Mouse (Mus musculus): ENCODE measurements at regions not wholly inside any gene's neighbourhood (a gene's known extent, or its start where the extent isn't known, plus 50 kb on each side); places are given as distances from the start of the nearest gene placed in this dataset.

GRCm38 (mm10) chr5:35162607-35163006 is 57.0 kb upstream of the Lrpap1 start:
- 90% methylated on average over 4 of the region's 4 CpGs for WGBS

GRCm38 (mm10) chr5:35162120-35162519 is 56.6 kb upstream of the Lrpap1 start:
- no peak for ATAC-seq (ENCODE audit: insufficient read depth)
- no peaks in the 10 kb centered on the region for H3K36me3 ChIP-seq (ENCODE audit: insufficient read depth)
- no peak for TF ChIP-seq CTCF (IDR thresholded peaks at IDR 0.05; ENCODE audit: low read depth)
- no peaks in the 10 kb centered on the region for H3K9me3 ChIP-seq (ENCODE audit: low read depth, low read length)
- WGBS = 91% methylated on average over 3 of the region's 3 CpGs
- peaks cover 13% of the 10 kb centered on the region for H3K4me1 ChIP-seq (ENCODE audit: insufficient read depth)
- H3K27me3 ChIP-seq (ENCODE audit: insufficient read depth, low read length) = no peaks in the 10 kb centered on the region
- no peak overlapping the region for H3K4me2 ChIP-seq
- no peak for DNase-seq
- H3K4me3 ChIP-seq (ENCODE audit: low read depth, low read length) = no peak overlapping the region
- no peak overlapping the region for H3K27ac ChIP-seq (ENCODE audit: low read depth)
- H3K9ac ChIP-seq = no peak overlapping the region

More at GRCm38 (mm10) chr5:35162607-35163006, 57.0 kb upstream of the Lrpap1 start:
- Histone ChIP-seq H3K4me1 (ENCODE audit: insufficient read depth) (peaks cover 13% of the 10 kb centered on the region), H3K9ac (no peak overlapping the region), H3K4me2 (no peak overlapping the region), H3K4me3 (ENCODE audit: low read depth, low read length) (no peak overlapping the region), H3K9me3 (ENCODE audit: low read depth, low read length) (no peaks in the 10 kb centered on the region), H3K27me3 (ENCODE audit: insufficient read depth, low read length) (no peaks in the 10 kb centered on the region), H3K36me3 (ENCODE audit: insufficient read depth) (no peaks in the 10 kb centered on the region), H3K27ac (ENCODE audit: low read depth) (no peak overlapping the region)
- DNase-seq (no peak), ATAC-seq (ENCODE audit: insufficient read depth) (no peak)
- no peak for TF ChIP-seq CTCF (IDR thresholded peaks at IDR 0.05; ENCODE audit: low read depth)

- H3K4me2 ChIP-seq = no peak overlapping the region
- no peak for TF ChIP-seq CTCF (IDR thresholded peaks at IDR 0.05; ENCODE audit: low read depth)
- H3K4me3 ChIP-seq (ENCODE audit: low read depth, low read length) = peak overlapping the region; percentile 1; the same call in 1 of the 2 replicates
- DNase-seq (peak; percentile 19), ATAC-seq (ENCODE audit: insufficient read depth) (no peak)
- 64% methylated on average over 5 of the region's 5 CpGs for WGBS
- no peak overlapping the region; the same call in 1 of the 2 replicates for H3K9ac ChIP-seq
- no peak overlapping the region for H3K27ac ChIP-seq (ENCODE audit: low read depth)
- H3K4me1 ChIP-seq (ENCODE audit: insufficient read depth) = peaks cover 13% of the 10 kb centered on the region
- no peaks in the 10 kb centered on the region for H3K27me3 ChIP-seq (ENCODE audit: insufficient read depth, low read length)
- no peaks in the 10 kb centered on the region for H3K36me3 ChIP-seq (ENCODE audit: insufficient read depth)
- H3K9me3 ChIP-seq (ENCODE audit: low read depth, low read length) = no peaks in the 10 kb centered on the region
These were observed 55.6 kb upstream of the Lrpap1 start for GRCm38 (mm10) chr5:35160929-35161815.

DNA sequence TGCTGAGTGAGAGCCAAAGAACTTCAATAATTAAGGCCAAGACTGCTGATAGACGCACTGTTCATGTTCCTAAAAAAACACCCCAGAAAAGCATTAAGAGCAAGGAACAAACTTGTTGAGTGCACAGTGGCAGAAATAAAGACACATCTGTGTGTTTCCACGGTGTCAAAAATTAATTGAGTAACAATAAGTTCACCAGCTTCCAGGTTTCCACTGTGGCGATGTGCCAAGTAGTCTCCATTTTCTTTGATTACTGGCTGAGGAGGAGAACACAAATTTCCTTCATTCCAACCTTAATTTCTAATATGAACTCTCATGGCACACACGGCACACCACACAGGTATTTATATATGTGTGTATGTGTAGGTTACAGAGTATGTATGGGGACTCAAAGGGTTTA is 54.3 kb upstream of the Lrpap1 start:
- Histone ChIP-seq H3K36me3 (ENCODE audit: insufficient read depth) (no peaks in the 10 kb centered on the region), H3K4me3 (ENCODE audit: low read depth, low read length) (no peak overlapping the region), H3K9me3 (ENCODE audit: low read depth, low read length) (no peaks in the 10 kb centered on the region), H3K27me3 (ENCODE audit: insufficient read depth, low read length) (no peaks in the 10 kb centered on the region), H3K4me1 (ENCODE audit: insufficient read depth) (peaks cover 13% of the 10 kb centered on the region), H3K27ac (ENCODE audit: low read depth) (no peak overlapping the region), H3K9ac (no peak overlapping the region), H3K4me2 (no peak overlapping the region; the same call in 1 of the 2 replicates)
- no peak for TF ChIP-seq CTCF (IDR thresholded peaks at IDR 0.05; ENCODE audit: low read depth)
- WGBS = 61% methylated on average over 4 of the region's 4 CpGs
- DNase-seq (no peak), ATAC-seq (ENCODE audit: insufficient read depth) (no peak)

- no peaks in the 10 kb centered on the region for H3K9me3 ChIP-seq (ENCODE audit: low read depth, low read length)
- no peak overlapping the region for H3K27ac ChIP-seq (ENCODE audit: low read depth)
- WGBS = 31% methylated on average over 9 of the region's 9 CpGs
- peaks cover 13% of the 10 kb centered on the region for H3K4me1 ChIP-seq (ENCODE audit: insufficient read depth)
- no peaks in the 10 kb centered on the region for H3K27me3 ChIP-seq (ENCODE audit: insufficient read depth, low read length)
- H3K9ac ChIP-seq = no peak overlapping the region
- no peak for TF ChIP-seq CTCF (IDR thresholded peaks at IDR 0.05; ENCODE audit: low read depth)
- H3K4me3 ChIP-seq (ENCODE audit: low read depth, low read length) = no peak overlapping the region
- ATAC-seq (ENCODE audit: insufficient read depth) (no peak), DNase-seq (no peak)
- 0 out of 2 replicates have a peak overlapping the region, but pooled peaks have one; percentile 20 for H3K4me2 ChIP-seq
- H3K36me3 ChIP-seq (ENCODE audit: insufficient read depth) = no peaks in the 10 kb centered on the region
These were observed 53.7 kb upstream of the Lrpap1 start for GRCm38 (mm10) chr5:35159178-35159661.

- H3K4me3 ChIP-seq (ENCODE audit: low read depth, low read length) = no peak overlapping the region
- ATAC-seq (ENCODE audit: insufficient read depth) (peak; percentile 50; the same call in 1 of the 2 replicates), DNase-seq (peak; percentile 29)
- no peak overlapping the region for H3K9ac ChIP-seq
- no peaks in the 10 kb centered on the region for H3K36me3 ChIP-seq (ENCODE audit: insufficient read depth)
- WGBS = 19% methylated on average over 8 of the region's 8 CpGs
- peak overlapping the region; percentile 32 for H3K4me2 ChIP-seq
- TF ChIP-seq CTCF (IDR thresholded peaks at IDR 0.05; ENCODE audit: low read depth) = no peak
- H3K9me3 ChIP-seq (ENCODE audit: low read depth, low read length) = no peaks in the 10 kb centered on the region
- H3K27ac ChIP-seq (ENCODE audit: low read depth) = peak overlapping the region; percentile 46; the same call in 1 of the 2 replicates
- peaks cover 13% of the 10 kb centered on the region for H3K4me1 ChIP-seq (ENCODE audit: insufficient read depth)
- H3K27me3 ChIP-seq (ENCODE audit: insufficient read depth, low read length) = no peaks in the 10 kb centered on the region
These were observed 52.9 kb upstream of the Lrpap1 start for GRCm38 (mm10) chr5:35158346-35159047.

GRCm38 (mm10) chr5:35156371-35156770 is 50.8 kb upstream of the Lrpap1 start:
- no peak for ATAC-seq (ENCODE audit: insufficient read depth)
- no peak for TF ChIP-seq CTCF (IDR thresholded peaks at IDR 0.05; ENCODE audit: low read depth)
- Histone ChIP-seq H3K27ac (ENCODE audit: low read depth) (no peak overlapping the region), H3K4me2 (no peak overlapping the region), H3K9ac (no peak overlapping the region), H3K4me1 (ENCODE audit: insufficient read depth) (peaks cover 13% of the 10 kb centered on the region), H3K4me3 (ENCODE audit: low read depth, low read length) (no peak overlapping the region), H3K36me3 (ENCODE audit: insufficient read depth) (no peaks in the 10 kb centered on the region), H3K9me3 (ENCODE audit: low read depth, low read length) (no peaks in the 10 kb centered on the region), H3K27me3 (ENCODE audit: insufficient read depth, low read length) (no peaks in the 10 kb centered on the region)
- 49% methylated on average over 7 of the region's 7 CpGs for WGBS
- DNase-seq = no peak

All from lung, embryonic 14.5 days (tissue).